Mouse (Mus musculus): Measurements from ENCODE around the gene Mecom.
A peak's percentile ranks its signal among the peaks of the same experiment; 100 is the strongest.

Mecom gene

GRCm38 (mm10) chr3:30148378-30149079 is 399.3 kb downstream of the Mecom start:
- DNase-seq (ENCODE audit: low spot score) = no peak

- no peak for DNase-seq (ENCODE audit: low spot score)
Observed at GRCm38 (mm10) chr3:30145051-30145450, 402.8 kb downstream of the Mecom start.

GRCm38 (mm10) chr3:30143961-30144411 is 403.8 kb downstream of the Mecom start:
- no peak for DNase-seq (ENCODE audit: low spot score)

- DNase-seq (ENCODE audit: low spot score) = no peak
Observed at GRCm38 (mm10) chr3:30143440-30143839, 404.4 kb downstream of the Mecom start.

GRCm38 (mm10) chr3:30140349-30140748 is 407.5 kb downstream of the Mecom start:
- DNase-seq (ENCODE audit: low spot score) = no peak

- no peak for DNase-seq (ENCODE audit: low spot score)
Observed at GRCm38 (mm10) chr3:30139678-30140077, 408.1 kb downstream of the Mecom start.

GRCm38 (mm10) chr3:30138588-30138987 is 409.2 kb downstream of the Mecom start:
- DNase-seq (ENCODE audit: low spot score) = no peak

GRCm38 (mm10) chr3:30135857-30136256 is 412.0 kb downstream of the Mecom start:
- DNase-seq (ENCODE audit: low spot score) = no peak

GRCm38 (mm10) chr3:30135119-30135518 is 412.7 kb downstream of the Mecom start:
- DNase-seq (ENCODE audit: low spot score) = no peak

GRCm38 (mm10) chr3:30132981-30133380 is 414.8 kb downstream of the Mecom start:
- no peak for DNase-seq (ENCODE audit: low spot score)

- no peak for DNase-seq (ENCODE audit: low spot score)
Observed at GRCm38 (mm10) chr3:30132370-30132769, 415.4 kb downstream of the Mecom start.

- DNase-seq (ENCODE audit: low spot score) = no peak
Observed at GRCm38 (mm10) chr3:30130495-30130894, 417.3 kb downstream of the Mecom start.

GRCm38 (mm10) chr3:30122618-30123017 is 425.2 kb downstream of the Mecom start:
- DNase-seq (ENCODE audit: low spot score) = no peak

- DNase-seq (ENCODE audit: low spot score) = no peak
Observed at GRCm38 (mm10) chr3:30120790-30121512, 426.9 kb downstream of the Mecom start.

GRCm38 (mm10) chr3:30118594-30119297 is 429.1 kb downstream of the Mecom start:
- DNase-seq (ENCODE audit: low spot score) = no peak

GRCm38 (mm10) chr3:30113249-30113770 is 434.5 kb downstream of the Mecom start:
- no peak for DNase-seq (ENCODE audit: low spot score)

GRCm38 (mm10) chr3:30107945-30108670 is 439.7 kb downstream of the Mecom start:
- DNase-seq (ENCODE audit: low spot score) = no peak

GRCm38 (mm10) chr3:30106481-30106880 is 441.3 kb downstream of the Mecom start:
- no peak for DNase-seq (ENCODE audit: low spot score)

- DNase-seq (ENCODE audit: low spot score) = no peak
Observed at GRCm38 (mm10) chr3:30105859-30106258, 441.9 kb downstream of the Mecom start.

GRCm38 (mm10) chr3:30105194-30105823 is 442.5 kb downstream of the Mecom start:
- peak; percentile 21 for DNase-seq (ENCODE audit: low spot score)

GRCm38 (mm10) chr3:30104515-30105098 is 443.2 kb downstream of the Mecom start:
- no peak for DNase-seq (ENCODE audit: low spot score)
